Mouse (Mus musculus): ENCODE results near the gene Hist1h2bc. TPM values are rescaled to one million over a fixed set of nuclear protein-coding genes. Genes with fewer than 3 reads are reported as not detected.
"Not testable (repeated sequence)": the region's sequence is repeated elsewhere in the genome, so short reads cannot be mapped to it uniquely, and the experiment has no call there.

The Hist1h2bc gene
- polyA plus RNA-seq, 1 experiment from 2014 or later = 63.3 TPM

DNA sequence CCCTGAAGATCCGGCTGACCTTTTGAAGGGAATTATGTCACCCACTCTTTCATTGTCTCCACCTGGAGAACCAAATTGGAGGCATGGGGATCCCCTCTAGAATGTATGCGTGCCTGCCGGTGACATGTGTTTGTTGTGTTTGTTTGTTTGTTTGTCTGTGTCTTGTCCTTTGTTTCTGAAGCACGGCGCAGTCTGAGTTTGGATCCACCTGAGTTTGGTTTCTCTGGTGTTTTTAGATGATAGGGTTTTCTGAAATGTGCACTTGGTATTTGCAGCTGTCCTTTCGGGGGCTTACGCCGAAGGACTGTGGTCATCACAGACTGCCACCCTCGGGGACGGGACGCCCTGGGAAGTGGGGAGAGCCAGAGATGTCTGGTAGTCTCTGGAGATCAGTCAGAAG lies 33.2 kb downstream of the Hist1h2bc start:
- H3K36me3 ChIP-seq = no peaks in the 10 kb centered on the region
- no peaks in the 10 kb centered on the region for H3K27me3 ChIP-seq
- H3K27ac ChIP-seq (replicated peaks) = no peak overlapping the region
- no peak overlapping the region for H3K4me3 ChIP-seq (replicated peaks)
- H3K9me3 ChIP-seq (replicated peaks) = no peaks in the 10 kb centered on the region
- H3K4me1 ChIP-seq = no peaks in the 10 kb centered on the region
- no peak overlapping the region for H3K9ac ChIP-seq
- ATAC-seq (ENCODE audit: insufficient number of reproducible peaks, low FRiP score, low TSS enrichment, low read depth) = no peak
- 56% methylated on average over 11 of the region's 11 CpGs for WGBS
- H3K4me2 ChIP-seq (replicated peaks) = no peak overlapping the region

DNA sequence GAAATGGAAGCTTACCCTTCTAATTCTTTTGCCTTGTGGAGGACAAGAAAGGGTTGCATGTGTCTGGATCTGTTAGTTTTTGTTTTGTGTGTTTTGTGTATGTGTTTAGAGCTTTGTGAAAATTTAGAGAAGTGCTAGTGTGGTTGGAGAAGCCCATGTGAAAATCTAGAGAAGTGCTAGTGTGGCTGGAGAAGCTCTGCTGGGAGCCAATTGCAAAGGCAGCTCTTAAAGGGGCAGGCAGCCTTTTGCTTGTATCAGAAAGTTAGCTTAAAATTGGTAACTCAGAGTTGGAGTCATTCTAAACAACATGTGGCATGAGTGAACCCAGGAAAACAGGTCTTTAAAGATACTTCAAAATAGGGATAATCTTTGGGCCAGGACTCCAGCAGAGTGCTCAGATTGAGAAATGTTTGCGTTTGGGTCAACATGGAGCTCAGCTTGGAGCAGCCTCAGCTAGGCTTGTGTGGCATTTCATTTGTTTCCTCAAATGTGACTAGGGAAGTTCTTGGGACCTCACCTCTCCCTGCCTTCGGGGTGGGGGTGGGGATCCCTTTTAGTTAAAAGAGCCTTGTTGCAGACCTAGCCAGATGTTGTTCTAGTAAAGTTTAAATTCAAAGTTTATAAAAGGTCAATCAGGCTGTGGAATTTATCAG lies 33.7 kb downstream of the Hist1h2bc start:
- 8% methylated on average over 2 of the region's 2 CpGs for WGBS
- not testable (repeated sequence) for H3K4me3 ChIP-seq (replicated peaks)

DNA sequence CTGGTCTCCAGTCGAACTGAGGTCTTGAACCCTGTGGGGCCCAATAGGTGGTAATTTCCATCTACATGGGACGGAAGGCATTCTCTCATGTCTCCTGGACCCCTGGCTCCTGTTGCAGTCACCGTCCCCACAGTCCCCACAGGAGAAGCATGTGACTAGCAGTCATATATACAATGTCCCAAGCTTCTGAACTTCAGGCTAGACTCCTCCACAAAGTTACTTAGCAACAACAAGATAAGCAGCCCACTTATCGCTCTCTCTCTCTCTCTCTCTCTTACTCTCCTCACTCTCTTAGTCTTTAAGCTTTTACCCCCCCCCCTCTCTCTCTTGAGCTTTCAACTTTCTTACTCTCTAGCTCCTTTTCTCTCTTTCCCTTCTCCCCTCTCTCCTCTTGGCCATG lies 40.2 kb downstream of the Hist1h2bc start:
- Histone ChIP-seq H3K9ac (no peak overlapping the region), H3K4me3 (replicated peaks) (no peak overlapping the region), H3K4me1 (no peaks in the 10 kb centered on the region), H3K27ac (replicated peaks) (no peak overlapping the region), H3K27me3 (no peaks in the 10 kb centered on the region), H3K9me3 (replicated peaks) (no peaks in the 10 kb centered on the region), H3K4me2 (replicated peaks) (no peak overlapping the region), H3K36me3 (no peaks in the 10 kb centered on the region)
- no peak for ATAC-seq (ENCODE audit: insufficient number of reproducible peaks, low FRiP score, low TSS enrichment, low read depth)
- 92% methylated on average over 4 of the region's 4 CpGs for WGBS

More for the DNA sequence above, 33.7 kb downstream of the Hist1h2bc start:
- not testable (repeated sequence) for ATAC-seq (ENCODE audit: insufficient number of reproducible peaks, low FRiP score, low TSS enrichment, low read depth); H3K4me2 ChIP-seq (replicated peaks); H3K36me3 ChIP-seq; H3K4me1 ChIP-seq; H3K27me3 ChIP-seq; H3K9me3 ChIP-seq (replicated peaks); H3K9ac ChIP-seq; H3K27ac ChIP-seq (replicated peaks)

DNA sequence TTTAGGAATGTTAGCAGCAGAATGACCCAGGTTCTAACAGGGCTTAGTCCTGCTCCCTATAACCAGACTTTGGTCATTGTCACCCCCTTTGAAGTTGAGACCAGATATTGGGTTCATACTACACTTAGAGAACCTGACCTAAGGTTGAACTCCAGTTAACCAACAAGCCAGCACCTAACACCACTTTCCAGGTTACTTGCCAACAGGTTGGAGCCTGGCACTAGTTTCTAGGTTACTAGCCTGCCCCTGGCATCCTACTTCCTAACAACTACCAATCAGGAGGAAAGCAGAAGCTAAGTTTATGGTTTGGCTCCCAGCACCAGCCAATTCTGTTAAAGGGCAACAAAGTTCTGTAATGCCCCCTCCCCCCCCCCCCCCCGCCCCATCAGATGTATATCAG lies 41.2 kb downstream of the Hist1h2bc start:
- Histone ChIP-seq H3K36me3 (no peaks in the 10 kb centered on the region), H3K9ac (no peak overlapping the region), H3K27ac (replicated peaks) (no peak overlapping the region), H3K4me1 (no peaks in the 10 kb centered on the region), H3K4me3 (replicated peaks) (no peak overlapping the region), H3K9me3 (replicated peaks) (no peaks in the 10 kb centered on the region), H3K27me3 (no peaks in the 10 kb centered on the region), H3K4me2 (replicated peaks) (no peak overlapping the region)
- no CpG with 5 or more reads among the region's 1 CpGs for WGBS
- no peak for ATAC-seq (ENCODE audit: insufficient number of reproducible peaks, low FRiP score, low TSS enrichment, low read depth)

DNA sequence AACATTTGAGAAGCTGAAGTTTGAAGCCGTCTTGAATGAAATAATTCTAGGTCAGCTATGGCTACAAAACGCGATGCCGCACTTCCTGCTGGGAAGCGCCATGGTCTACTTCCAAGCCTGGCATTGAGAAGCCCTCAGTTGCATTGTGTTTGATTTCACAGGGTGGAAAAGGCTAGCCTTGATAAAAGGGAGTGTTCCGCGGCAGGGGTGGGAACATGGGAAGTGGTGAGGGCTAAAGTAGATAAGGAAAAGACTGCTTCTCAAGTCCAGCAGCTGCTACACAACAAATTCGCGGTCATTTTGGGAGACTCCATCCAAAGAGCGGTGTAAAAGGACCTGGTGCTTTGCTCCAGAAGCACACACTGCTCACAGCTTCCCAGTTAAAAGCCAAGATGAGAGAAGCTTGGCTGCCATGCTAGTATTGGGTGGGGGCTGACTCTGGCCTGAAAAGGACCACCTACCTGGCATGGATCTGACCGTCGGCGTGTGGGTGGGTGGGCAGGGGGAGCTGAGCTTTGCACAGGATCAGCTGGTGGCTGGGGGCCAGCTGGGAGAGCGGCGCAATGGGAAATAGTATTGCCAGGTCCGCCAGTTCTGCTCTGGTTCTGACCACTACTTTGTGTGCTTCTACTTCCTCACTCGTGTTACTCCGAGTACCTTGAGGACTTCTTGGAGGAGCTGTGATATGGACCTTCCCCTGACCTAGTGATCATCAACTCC lies 44.6 kb downstream of the Hist1h2bc start:
- no peak for ATAC-seq (ENCODE audit: insufficient number of reproducible peaks, low FRiP score, low TSS enrichment, low read depth)

DNA sequence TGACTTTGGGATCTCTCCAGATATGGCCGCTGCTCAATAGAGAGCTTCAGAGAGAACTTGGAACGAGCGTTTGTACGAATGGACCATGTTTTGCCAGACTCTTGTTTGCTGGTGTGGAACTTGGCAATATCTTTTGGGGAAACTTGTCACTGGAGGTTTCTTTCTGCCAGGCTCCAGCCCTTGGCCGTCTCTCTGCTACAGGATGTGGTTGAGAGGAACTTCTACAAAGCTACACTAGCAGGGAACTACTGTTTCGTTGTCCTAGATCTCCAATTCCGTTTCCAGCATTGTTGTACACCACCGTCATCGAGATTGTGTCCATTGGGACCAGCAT lies 45.2 kb downstream of the Hist1h2bc start:
- 91% methylated on average over 9 of the region's 9 CpGs for WGBS
- Histone ChIP-seq H3K4me2 (replicated peaks) (no peak overlapping the region), H3K9me3 (replicated peaks) (no peaks in the 10 kb centered on the region), H3K36me3 (no peaks in the 10 kb centered on the region), H3K27ac (replicated peaks) (no peak overlapping the region), H3K9ac (no peak overlapping the region), H3K4me1 (no peaks in the 10 kb centered on the region), H3K27me3 (no peaks in the 10 kb centered on the region), H3K4me3 (replicated peaks) (no peak overlapping the region)
- no peak for ATAC-seq (ENCODE audit: insufficient number of reproducible peaks, low FRiP score, low TSS enrichment, low read depth)

More for the DNA sequence above, 44.6 kb downstream of the Hist1h2bc start:
- no peak overlapping the region for H3K4me2 ChIP-seq (replicated peaks)
- H3K9me3 ChIP-seq (replicated peaks) = no peaks in the 10 kb centered on the region
- H3K27ac ChIP-seq (replicated peaks) = no peak overlapping the region
- H3K9ac ChIP-seq = no peak overlapping the region
- WGBS = 86% methylated on average over 18 of the region's 18 CpGs
- no peaks in the 10 kb centered on the region for H3K27me3 ChIP-seq
- H3K36me3 ChIP-seq = no peaks in the 10 kb centered on the region
- H3K4me3 ChIP-seq (replicated peaks) = no peak overlapping the region
- no peaks in the 10 kb centered on the region for H3K4me1 ChIP-seq

DNA sequence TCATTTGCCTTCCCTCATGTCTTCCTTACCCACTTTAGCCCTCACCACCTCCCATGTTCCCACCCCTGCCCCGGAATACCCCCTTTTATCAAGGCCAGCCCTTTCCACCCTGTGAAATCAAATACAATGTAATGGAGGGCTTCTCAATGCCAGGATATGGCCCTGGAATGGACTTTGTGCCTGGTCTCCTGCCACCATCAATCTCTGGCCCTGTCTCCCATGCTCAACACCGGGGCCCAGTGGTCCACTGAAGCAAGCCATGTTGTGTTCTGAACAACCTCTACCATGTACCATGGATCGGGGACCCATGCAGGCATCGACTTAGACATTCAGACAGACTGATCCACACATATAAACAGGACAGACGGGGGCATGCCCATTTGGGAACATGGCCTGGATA lies 45.7 kb downstream of the Hist1h2bc start:
- 91% methylated on average over 5 of the region's 5 CpGs for WGBS
- Histone ChIP-seq H3K4me1 (no peaks in the 10 kb centered on the region), H3K4me2 (replicated peaks) (no peak overlapping the region), H3K4me3 (replicated peaks) (no peak overlapping the region), H3K27ac (replicated peaks) (no peak overlapping the region), H3K36me3 (no peaks in the 10 kb centered on the region), H3K9ac (no peak overlapping the region), H3K27me3 (no peaks in the 10 kb centered on the region), H3K9me3 (replicated peaks) (no peaks in the 10 kb centered on the region)
- no peak for ATAC-seq (ENCODE audit: insufficient number of reproducible peaks, low FRiP score, low TSS enrichment, low read depth)

DNA sequence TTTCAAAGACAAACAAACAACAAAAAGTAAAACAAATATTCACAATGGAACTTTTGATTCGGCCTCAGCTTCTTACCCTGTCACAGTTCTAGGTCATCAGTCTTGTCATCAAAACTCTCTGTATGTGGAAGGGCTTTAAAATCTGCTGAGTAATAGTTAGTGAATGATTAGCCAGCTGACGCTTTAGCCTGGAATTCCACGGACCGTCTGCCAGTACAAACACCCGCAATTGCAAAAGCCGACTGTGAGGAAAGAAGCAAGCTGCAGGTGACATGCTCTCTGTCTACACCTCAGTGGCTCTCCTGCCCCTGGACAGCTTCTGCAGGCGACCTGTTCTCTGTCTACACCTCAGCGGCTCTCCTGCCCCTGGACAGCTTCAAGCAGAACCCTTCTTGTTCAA lies 46.5 kb downstream of the Hist1h2bc start:
- Histone ChIP-seq H3K36me3 (no peaks in the 10 kb centered on the region), H3K4me3 (replicated peaks) (no peak overlapping the region), H3K27me3 (no peaks in the 10 kb centered on the region), H3K4me2 (replicated peaks) (no peak overlapping the region), H3K9ac (no peak overlapping the region), H3K27ac (replicated peaks) (no peak overlapping the region), H3K9me3 (replicated peaks) (no peaks in the 10 kb centered on the region), H3K4me1 (no peaks in the 10 kb centered on the region)
- 43% methylated on average over 8 of the region's 8 CpGs for WGBS
- ATAC-seq (ENCODE audit: insufficient number of reproducible peaks, low FRiP score, low TSS enrichment, low read depth) = no peak

DNA sequence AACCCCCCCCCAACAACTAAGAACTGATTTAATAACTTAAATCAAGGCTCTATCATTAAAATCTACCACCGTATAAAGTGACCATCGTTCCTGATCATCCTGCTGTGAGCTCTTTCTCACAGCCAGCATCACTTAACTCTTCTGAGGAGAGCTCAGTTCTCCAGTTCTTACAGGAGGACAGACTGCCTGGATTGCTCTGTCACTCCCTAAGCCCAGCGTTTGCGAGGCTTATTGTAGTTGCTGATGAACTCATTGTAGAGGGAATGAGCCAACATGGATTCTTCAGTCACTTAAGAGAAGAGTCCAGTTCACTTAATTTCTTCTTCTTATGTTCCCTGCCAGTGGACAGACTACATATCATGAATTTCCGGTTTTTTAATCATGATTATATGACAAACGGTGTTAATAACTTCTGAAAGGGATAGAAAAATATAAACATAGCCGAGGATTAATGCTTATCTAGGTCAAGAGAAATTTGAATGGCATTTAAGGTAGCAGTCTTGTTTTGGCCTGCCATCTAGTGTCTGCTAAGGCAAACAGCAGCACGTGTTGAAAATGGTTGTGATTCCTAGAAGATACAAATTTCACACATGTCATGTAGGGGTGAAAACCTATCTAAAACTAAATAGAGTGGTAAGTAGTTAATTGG lies 48.3 kb downstream of the Hist1h2bc start:
- no peak overlapping the region for H3K9ac ChIP-seq

DNA sequence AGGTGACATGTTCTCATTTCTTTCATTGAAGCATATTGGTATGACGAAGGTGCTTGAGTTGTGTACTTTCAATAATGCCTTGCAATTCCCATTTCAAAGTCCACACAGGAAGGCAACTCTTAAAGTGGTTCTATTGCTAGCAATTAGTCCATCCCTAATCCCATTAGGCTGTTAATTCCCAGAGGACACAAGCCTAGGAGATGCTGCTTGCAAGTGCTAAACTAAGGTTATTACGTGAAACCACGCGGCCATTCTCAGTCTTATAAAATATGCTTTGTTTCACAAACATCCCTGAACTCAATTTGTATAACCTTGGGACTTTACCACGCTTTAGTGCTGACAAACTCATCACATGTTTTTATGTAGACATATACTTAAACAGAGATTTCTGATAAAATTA lies 53.1 kb downstream of the Hist1h2bc start:
- Histone ChIP-seq H3K9ac (no peak overlapping the region), H3K9me3 (replicated peaks) (no peaks in the 10 kb centered on the region), H3K4me3 (replicated peaks) (no peak overlapping the region), H3K27me3 (no peaks in the 10 kb centered on the region), H3K4me2 (replicated peaks) (no peak overlapping the region), H3K27ac (replicated peaks) (no peak overlapping the region), H3K36me3 (no peaks in the 10 kb centered on the region), H3K4me1 (peaks cover 13% of the 10 kb centered on the region; the same call in 1 of the 2 replicates)
- WGBS = 84% methylated on average over 5 of the region's 5 CpGs
- no peak for ATAC-seq (ENCODE audit: insufficient number of reproducible peaks, low FRiP score, low TSS enrichment, low read depth)

More for the DNA sequence above, 48.3 kb downstream of the Hist1h2bc start:
- no peaks in the 10 kb centered on the region for H3K27me3 ChIP-seq
- ATAC-seq (ENCODE audit: insufficient number of reproducible peaks, low FRiP score, low TSS enrichment, low read depth) = no peak
- H3K9me3 ChIP-seq (replicated peaks) = no peaks in the 10 kb centered on the region
- H3K4me1 ChIP-seq = no peaks in the 10 kb centered on the region
- no peak overlapping the region for H3K27ac ChIP-seq (replicated peaks)
- WGBS = 22% methylated on average over 8 of the region's 8 CpGs
- no peak overlapping the region for H3K4me2 ChIP-seq (replicated peaks)
- H3K4me3 ChIP-seq (replicated peaks) = no peak overlapping the region
- H3K36me3 ChIP-seq = no peaks in the 10 kb centered on the region

DNA sequence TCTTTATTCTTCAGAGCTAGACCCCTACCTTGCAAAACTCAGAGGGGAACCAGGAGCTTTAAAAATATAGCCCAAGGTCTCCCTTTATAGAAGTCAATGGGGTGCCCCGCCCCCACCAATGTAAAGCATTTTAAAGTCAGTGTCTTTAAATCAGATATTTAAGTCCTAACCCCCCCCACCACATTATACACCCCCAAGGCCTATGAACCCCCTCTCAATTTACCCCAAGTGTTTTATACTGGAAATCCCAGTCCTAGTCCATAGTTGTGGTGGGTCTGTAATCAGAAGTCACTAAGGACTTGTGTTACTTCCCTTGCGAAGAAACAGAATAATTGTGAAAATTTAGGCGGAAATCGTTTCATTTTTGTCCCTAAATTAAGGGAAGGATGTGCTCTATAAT lies 54.0 kb downstream of the Hist1h2bc start:
- peak overlapping the region; percentile 98 for H3K27ac ChIP-seq (replicated peaks)
- H3K4me3 ChIP-seq (replicated peaks) = peak overlapping the region; percentile 61
- H3K36me3 ChIP-seq = no peaks in the 10 kb centered on the region
- no peak for ATAC-seq (ENCODE audit: insufficient number of reproducible peaks, low FRiP score, low TSS enrichment, low read depth)
- H3K4me2 ChIP-seq (replicated peaks) = peak overlapping the region; percentile 96
- H3K27me3 ChIP-seq = no peaks in the 10 kb centered on the region
- H3K9me3 ChIP-seq (replicated peaks) = no peaks in the 10 kb centered on the region
- H3K9ac ChIP-seq = no peak overlapping the region
- H3K4me1 ChIP-seq = peaks cover 13% of the 10 kb centered on the region; the same call in 1 of the 2 replicates
- WGBS = 20% methylated on average over 4 of the region's 4 CpGs

Measured in embryonic facial prominence, embryonic 15.5 days (tissue).